Mouse (Mus musculus) kidney, embryonic 16.5 days (tissue): ENCODE results near the gene Cyth3. TPM values are rescaled to one million over a fixed set of nuclear protein-coding genes. Genes with fewer than 3 reads are reported as not detected.

ENCODE experiments used
- ATAC-seq: fragments of 200-750 bp; cut with Nextera tagmentation; 2 replicates; pipeline ENCODE4 v1.8.0; 2017; ENCODE audit warnings: moderate TSS enrichment; ENCODE audit not compliant: low FRiP score, low TSS enrichment
- H3K27ac ChIP-seq: fragments of 300-500 bp; sonication (generic); 2 replicates; pipeline ENCODE4 v1.5.1; 2014; ENCODE audit warnings: low read length
- H3K27me3 ChIP-seq: fragments of 300-500 bp; sonication (generic); 2 replicates; pipeline ENCODE4 v1.6.1; 2014; ENCODE audit warnings: low read length, control low read depth, mixed read lengths; ENCODE audit not compliant: insufficient read depth
- H3K36me3 ChIP-seq: fragments of 300-500 bp; sonication (generic); 2 replicates; pipeline ENCODE4 v1.6.1; 2014; ENCODE audit warnings: low read length, control low read depth, mixed read lengths; ENCODE audit not compliant: insufficient read depth
- H3K4me1 ChIP-seq: fragments of 300-500 bp; sonication (generic); 2 replicates; pipeline ENCODE4 v1.6.1; 2014; ENCODE audit warnings: low read length, control low read depth, mixed read lengths; ENCODE audit not compliant: insufficient read depth
- H3K4me2 ChIP-seq: fragments of 300-500 bp; sonication (generic); replicated peaks from 2 replicates; pipeline ENCODE4 v1.6.1; 2014; ENCODE audit warnings: low read depth, low read length
- H3K4me3 ChIP-seq: fragments of 300-500 bp; sonication (generic); 2 replicates; pipeline ENCODE4 v1.5.1; 2014; ENCODE audit warnings: mild to moderate bottlenecking, low read length
- H3K9ac ChIP-seq: fragments of 300-500 bp; sonication (generic); replicated peaks from 2 replicates; pipeline ENCODE4 v1.6.1; 2014; ENCODE audit warnings: low read length
- H3K9me3 ChIP-seq: fragments of 300-500 bp; sonication (generic); 2 replicates; pipeline ENCODE4 v1.6.1; 2016; ENCODE audit warnings: low read length, control low read depth
- WGBS: fragments of 180-500 bp; shearing (Covaris S2); extraction: QIAGEN DNeasy Blood & Tissue Kit; methylation state at CpG from one replicate; pipeline ENCODE4 v1.1.7; 2014; 5-methylcytosine and 5-hydroxymethylcytosine counted together
- polyA plus RNA-seq: library from polyadenylated mRNA; unstranded; fragments of >200 nt; fragmentation: Nextera tagmentation; extraction: Ambion mirVana; gene quantifications from 2 replicates; pipeline ENCODE4 v1.2.1, GENCODE M21; 2015

Gene Cyth3
- polyA plus RNA-seq, 1 experiment from 2014 or later = 81.3 TPM

DNA sequence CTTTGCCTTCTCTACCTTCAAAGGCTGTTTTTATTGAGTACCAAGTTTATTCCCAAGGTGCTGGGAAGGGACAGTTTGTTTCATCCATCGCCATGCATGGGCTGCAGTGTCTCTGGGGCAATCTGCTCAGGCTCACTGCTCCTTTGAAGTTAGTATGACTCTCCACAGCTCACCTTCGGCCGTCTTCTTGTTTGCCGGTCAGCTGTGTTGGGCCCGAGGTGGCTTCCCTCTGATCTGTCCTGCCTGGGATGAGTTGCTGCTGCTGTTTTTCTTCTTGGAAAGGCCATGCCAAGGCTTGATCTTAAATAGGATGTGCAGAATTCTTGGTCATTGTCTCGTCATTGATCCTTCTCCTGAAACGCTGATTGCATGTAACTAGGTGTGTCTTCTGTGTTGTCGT, 9.3 kb downstream of the Cyth3 start:
- ATAC-seq = no peak
- H3K9me3 ChIP-seq = no peaks in the 10 kb centered on the region; the same call in 1 of the 2 replicates
- H3K4me1 ChIP-seq = peaks cover 60% of the 10 kb centered on the region
- H3K4me3 ChIP-seq = no peak overlapping the region
- peak overlapping the region; percentile 69; the same call in 1 of the 2 replicates for H3K27ac ChIP-seq
- no peak overlapping the region for H3K4me2 ChIP-seq
- 66% methylated on average over 8 of the region's 8 CpGs for WGBS
- peaks cover 6% of the 10 kb centered on the region; the same call in 1 of the 2 replicates for H3K36me3 ChIP-seq
- no peaks in the 10 kb centered on the region for H3K27me3 ChIP-seq
- H3K9ac ChIP-seq = peak overlapping the region; percentile 19; the same call in 1 of the 2 replicates

DNA sequence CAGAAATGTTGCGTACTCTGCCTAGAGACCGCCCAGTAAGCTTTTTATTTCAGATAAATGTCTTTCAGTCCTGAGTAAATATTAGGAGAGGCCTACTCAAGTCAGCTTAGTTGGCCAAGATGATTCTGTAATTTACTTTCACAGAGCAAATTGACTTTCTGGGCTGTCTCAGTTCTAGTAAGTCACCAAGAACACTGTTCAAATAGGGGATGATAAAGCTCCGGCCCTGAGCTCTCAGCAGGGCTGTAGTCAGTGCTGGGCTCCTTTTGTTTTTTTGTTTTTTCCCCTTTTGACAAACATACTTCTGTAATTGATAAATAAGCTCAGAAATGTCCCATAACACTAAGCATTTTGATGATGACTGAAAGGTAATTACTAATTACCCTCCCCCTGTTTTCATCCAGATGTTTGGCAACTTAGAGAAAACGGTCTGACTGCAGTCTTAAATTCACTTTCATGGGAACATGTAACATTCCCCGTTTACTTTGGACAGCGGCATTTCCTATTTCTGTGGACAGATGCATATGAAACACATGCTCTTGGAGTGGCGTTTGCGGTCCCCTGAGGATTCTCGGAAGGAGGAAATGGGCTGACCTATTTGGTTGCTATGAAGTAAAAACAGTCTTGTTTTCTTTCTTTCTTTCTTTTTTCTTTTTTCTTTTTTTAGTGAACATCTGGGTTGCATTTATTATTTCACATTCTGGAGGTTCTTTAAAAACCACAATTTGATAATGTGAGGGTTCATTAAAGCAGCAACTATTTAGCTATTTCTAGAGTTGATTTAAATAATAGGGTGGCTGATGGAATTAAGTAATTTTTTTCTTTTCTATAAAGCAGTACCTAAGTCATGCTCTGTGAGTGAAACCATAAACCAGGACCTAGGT, 10.7 kb downstream of the Cyth3 start:
- peak overlapping the region; percentile 41 for H3K4me2 ChIP-seq
- 45% methylated on average over 9 of the region's 9 CpGs for WGBS
- peaks cover 65% of the 10 kb centered on the region for H3K4me1 ChIP-seq

GRCm38 (mm10) chr5:143633558-143633871, 11.3 kb downstream of the Cyth3 start:
- no peaks in the 10 kb centered on the region for H3K27me3 ChIP-seq
- ATAC-seq = no peak
- H3K4me2 ChIP-seq = peak overlapping the region; percentile 41
- peaks cover 71% of the 10 kb centered on the region for H3K4me1 ChIP-seq
- H3K36me3 ChIP-seq = peaks cover 6% of the 10 kb centered on the region; the same call in 1 of the 2 replicates
- H3K4me3 ChIP-seq = no peak overlapping the region
- no peaks in the 10 kb centered on the region; the same call in 1 of the 2 replicates for H3K9me3 ChIP-seq
- WGBS = 34% methylated on average over 5 of the region's 5 CpGs
- H3K27ac ChIP-seq = peak overlapping the region; percentile 90
- 0 out of 2 replicates have a peak overlapping the region, but pooled peaks have one; percentile 31 for H3K9ac ChIP-seq

More for the DNA sequence above, 10.7 kb downstream of the Cyth3 start:
- no peaks in the 10 kb centered on the region; the same call in 1 of the 2 replicates for H3K9me3 ChIP-seq
- no peak for ATAC-seq
- H3K27ac ChIP-seq = peak overlapping the region; percentile 90
- H3K9ac ChIP-seq = no peak overlapping the region
- no peak overlapping the region for H3K4me3 ChIP-seq
- H3K27me3 ChIP-seq = no peaks in the 10 kb centered on the region
- peaks cover 6% of the 10 kb centered on the region; the same call in 1 of the 2 replicates for H3K36me3 ChIP-seq

GRCm38 (mm10) chr5:143633877-143634276, 11.6 kb downstream of the Cyth3 start:
- Histone ChIP-seq H3K9me3 (no peaks in the 10 kb centered on the region; the same call in 1 of the 2 replicates), H3K27me3 (no peaks in the 10 kb centered on the region), H3K27ac (peak overlapping the region; percentile 90), H3K9ac (0 out of 2 replicates have a peak overlapping the region, but pooled peaks have one; percentile 31), H3K4me1 (peaks cover 74% of the 10 kb centered on the region), H3K4me2 (peak overlapping the region; percentile 41), H3K4me3 (no peak overlapping the region), H3K36me3 (peaks cover 6% of the 10 kb centered on the region; the same call in 1 of the 2 replicates)
- WGBS = 64% methylated on average over 4 of the region's 4 CpGs
- no peak for ATAC-seq

DNA sequence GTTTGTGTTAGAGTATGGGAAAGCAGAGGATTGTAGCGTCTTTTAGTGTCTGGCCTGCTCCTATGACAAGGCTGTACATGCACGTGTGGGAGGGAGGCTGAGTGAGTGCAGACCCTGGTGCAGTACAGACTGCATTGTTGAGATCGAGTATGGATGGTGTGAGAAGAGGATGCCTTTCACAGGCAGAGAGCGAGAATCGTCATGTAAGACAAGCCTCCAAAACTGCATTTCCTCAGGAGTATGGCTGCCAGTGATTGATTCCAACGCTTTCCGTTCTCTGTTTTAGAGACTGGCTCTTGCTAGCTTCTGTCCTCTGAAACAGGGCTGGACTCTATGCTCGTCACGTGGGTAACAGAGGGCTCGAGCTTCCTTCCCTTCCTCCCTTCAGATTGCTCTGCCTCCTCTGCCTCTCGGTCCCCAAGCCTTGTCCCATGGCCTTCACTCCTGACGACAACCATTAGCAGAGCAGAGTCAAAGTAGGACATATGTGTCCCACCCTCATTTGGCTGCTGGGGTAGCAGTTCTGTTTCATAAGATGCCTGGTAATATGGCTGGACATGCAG, 12.4 kb downstream of the Cyth3 start:
- 26% methylated on average over 12 of the region's 12 CpGs for WGBS
- peaks cover 6% of the 10 kb centered on the region; the same call in 1 of the 2 replicates for H3K36me3 ChIP-seq
- peak overlapping the region; percentile 84 for H3K27ac ChIP-seq
- H3K9ac ChIP-seq = 0 out of 2 replicates have a peak overlapping the region, but pooled peaks have one; percentile 22
- peak overlapping the region; percentile 20 for H3K4me2 ChIP-seq
- ATAC-seq = peak; percentile 33; the same call in 1 of the 2 replicates
- no peaks in the 10 kb centered on the region; the same call in 1 of the 2 replicates for H3K9me3 ChIP-seq
- no peaks in the 10 kb centered on the region for H3K27me3 ChIP-seq
- H3K4me3 ChIP-seq = no peak overlapping the region
- peaks cover 82% of the 10 kb centered on the region for H3K4me1 ChIP-seq

DNA sequence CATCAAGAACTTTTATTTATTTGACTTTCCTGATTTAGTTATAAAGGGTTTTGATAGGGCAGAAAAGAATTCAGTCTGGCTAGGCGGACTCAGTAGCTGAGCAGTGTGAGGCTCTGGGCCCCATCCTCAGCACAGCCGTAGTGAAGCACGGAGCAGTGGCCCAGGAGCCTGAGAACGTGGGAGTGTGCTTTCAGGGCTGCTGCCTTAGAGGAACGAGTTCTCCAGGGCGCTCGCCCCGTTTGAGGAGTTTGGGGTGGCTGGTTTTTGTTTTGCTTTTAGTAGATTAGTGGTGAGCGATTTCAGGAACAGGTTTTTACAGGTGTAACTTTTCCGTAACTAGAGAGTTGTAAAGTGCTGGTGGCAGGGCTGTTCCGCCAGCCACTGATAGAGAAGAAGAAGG, 13.1 kb downstream of the Cyth3 start:
- Histone ChIP-seq H3K27ac (peak overlapping the region; percentile 84), H3K9ac (0 out of 2 replicates have a peak overlapping the region, but pooled peaks have one; percentile 48), H3K4me2 (peak overlapping the region; percentile 35), H3K4me1 (peaks cover 87% of the 10 kb centered on the region), H3K9me3 (no peaks in the 10 kb centered on the region; the same call in 1 of the 2 replicates), H3K27me3 (no peaks in the 10 kb centered on the region), H3K4me3 (no peak overlapping the region), H3K36me3 (peaks cover 3% of the 10 kb centered on the region; the same call in 1 of the 2 replicates)
- ATAC-seq = peak; percentile 76
- WGBS = 29% methylated on average over 11 of the region's 11 CpGs

DNA sequence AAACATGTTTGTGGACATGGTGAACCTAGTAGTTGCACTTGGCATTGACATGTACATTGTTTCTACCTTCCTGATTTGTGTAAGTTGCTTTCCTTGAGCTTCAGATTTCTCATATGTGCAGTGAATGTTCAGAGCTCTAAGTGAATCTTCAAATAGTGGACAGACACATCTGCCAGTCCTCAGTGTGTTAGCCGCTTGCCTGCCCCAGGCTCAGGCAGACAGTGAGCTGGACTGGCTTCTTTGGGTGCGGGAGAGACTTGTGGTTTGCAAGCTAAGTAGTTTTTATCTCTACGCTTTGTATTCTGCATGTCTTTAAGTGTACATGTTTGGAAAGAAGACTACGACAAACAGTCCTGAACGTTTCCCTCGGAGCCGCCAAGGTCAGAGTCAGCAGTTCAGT, 13.9 kb downstream of the Cyth3 start:
- Histone ChIP-seq H3K27me3 (no peaks in the 10 kb centered on the region), H3K4me2 (no peak overlapping the region), H3K4me1 (peaks cover 82% of the 10 kb centered on the region), H3K27ac (peak overlapping the region; percentile 84), H3K4me3 (no peak overlapping the region), H3K9me3 (no peaks in the 10 kb centered on the region), H3K9ac (no peak overlapping the region), H3K36me3 (no peaks in the 10 kb centered on the region)
- no peak for ATAC-seq
- 60% methylated on average over 7 of the region's 7 CpGs for WGBS

DNA sequence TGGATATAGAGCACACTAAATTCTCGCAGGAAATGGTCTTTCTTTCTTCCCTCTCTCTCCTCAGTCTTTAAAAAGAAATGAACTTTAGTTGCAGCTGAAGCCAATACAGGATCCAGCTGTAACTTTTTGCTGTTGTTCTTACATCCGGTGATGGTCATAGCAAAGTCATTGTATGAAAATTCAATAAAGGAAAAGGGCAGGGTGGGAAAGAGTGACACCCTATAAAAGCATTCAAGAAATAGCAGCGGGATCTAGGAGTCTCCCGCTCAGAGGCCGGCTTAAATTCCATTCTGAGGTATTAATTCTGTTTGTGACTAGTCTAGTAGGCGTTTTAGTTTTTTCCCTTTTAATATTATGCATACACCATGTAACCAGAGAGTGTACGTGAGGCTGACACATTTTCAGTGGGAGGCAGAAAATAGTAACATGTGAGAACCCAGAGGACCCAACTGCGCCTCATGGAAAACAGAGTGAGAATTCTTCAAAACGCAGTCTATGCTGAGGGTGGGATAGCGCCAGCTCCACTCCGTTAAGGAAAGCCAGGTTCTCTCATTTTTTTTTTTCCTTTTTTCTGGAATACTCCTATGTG, 15.7 kb downstream of the Cyth3 start:
- 27% methylated on average over 11 of the region's 11 CpGs for WGBS
- H3K4me2 ChIP-seq = peak overlapping the region; percentile 29
- H3K27ac ChIP-seq = peak overlapping the region; percentile 86
- no peaks in the 10 kb centered on the region for H3K9me3 ChIP-seq
- no peak overlapping the region; the same call in 1 of the 2 replicates for H3K4me3 ChIP-seq
- no peaks in the 10 kb centered on the region for H3K27me3 ChIP-seq
- peaks cover 80% of the 10 kb centered on the region for H3K4me1 ChIP-seq
- H3K36me3 ChIP-seq = no peaks in the 10 kb centered on the region
- ATAC-seq = no peak
- no peak overlapping the region; the same call in 1 of the 2 replicates for H3K9ac ChIP-seq

DNA sequence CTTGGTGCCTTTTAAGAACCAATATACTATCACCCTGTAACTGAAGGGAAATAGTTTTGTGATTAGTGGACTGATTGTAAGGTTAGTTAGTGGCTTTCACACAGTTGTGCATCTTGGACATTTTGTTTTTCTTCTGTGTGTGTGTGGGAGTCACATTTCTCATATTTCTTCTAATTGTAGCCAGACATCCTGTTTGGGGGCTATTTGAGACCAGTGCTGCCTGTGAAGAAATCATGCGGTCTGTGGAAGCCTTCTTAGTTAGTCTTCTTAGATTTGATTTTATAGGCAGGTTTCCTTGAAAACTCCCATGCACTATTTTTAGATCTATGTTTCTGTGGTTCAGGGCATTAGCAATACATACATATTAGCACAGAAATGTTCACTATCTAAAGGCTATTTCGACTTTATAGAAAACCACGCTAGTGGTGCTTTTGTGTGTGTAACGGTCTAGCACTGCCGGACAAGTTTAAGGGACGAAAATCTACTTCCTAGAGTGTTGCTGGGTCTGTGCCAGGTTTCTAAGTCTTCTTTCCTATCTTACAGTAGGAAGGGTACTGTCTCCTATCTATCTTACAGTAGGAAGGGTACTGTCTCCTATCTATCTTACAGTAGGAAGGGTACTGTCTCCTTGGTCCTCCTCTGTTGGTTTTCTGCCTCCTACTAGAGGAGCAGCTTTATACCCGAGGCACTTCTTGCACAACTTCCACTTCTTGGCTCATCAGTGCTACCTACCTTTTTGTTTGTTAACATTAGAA, 16.4 kb downstream of the Cyth3 start:
- Histone ChIP-seq H3K9ac (no peak overlapping the region), H3K4me2 (peak overlapping the region; percentile 29; the same call in 1 of the 2 replicates), H3K27me3 (no peaks in the 10 kb centered on the region), H3K36me3 (no peaks in the 10 kb centered on the region), H3K9me3 (no peaks in the 10 kb centered on the region), H3K27ac (peak overlapping the region; percentile 86), H3K4me3 (no peak overlapping the region), H3K4me1 (peaks cover 77% of the 10 kb centered on the region)
- no peak for ATAC-seq
- WGBS = 24% methylated on average over 7 of the region's 7 CpGs
